Mouse (Mus musculus): Measurements from ENCODE around the gene Sdk2.

The Sdk2 gene

DNA sequence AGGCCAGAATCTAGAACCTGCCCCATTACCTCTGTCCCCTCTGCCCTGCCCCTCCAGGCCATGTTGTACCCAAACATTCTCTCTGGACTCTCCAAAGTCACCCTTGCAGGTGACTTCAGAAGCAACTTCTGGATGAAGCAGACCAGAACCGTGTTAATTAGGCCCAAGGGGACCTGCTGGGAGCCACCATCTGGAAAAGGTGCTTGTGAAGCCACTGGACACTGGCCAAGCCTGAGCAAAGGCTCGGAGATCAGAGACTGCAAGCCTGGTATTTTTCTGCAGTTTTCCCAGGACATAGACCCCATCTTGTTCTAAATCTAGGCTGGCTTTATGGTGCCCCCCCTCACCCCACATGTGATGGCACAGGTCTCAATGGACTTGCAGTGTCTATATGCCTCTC lies 138.0 kb downstream of the Sdk2 start:
- DNase-seq (ENCODE audit: low spot score in 2 of 2): no peak

GRCm38 (mm10) chr11:113928291-113928690 lies 138.6 kb downstream of the Sdk2 start:
- DNase-seq (ENCODE audit: low spot score in 2 of 2): no peak

- no peak for DNase-seq (ENCODE audit: low spot score in 2 of 2)
Observed at GRCm38 (mm10) chr11:113927826-113928225, 139.0 kb downstream of the Sdk2 start.

GRCm38 (mm10) chr11:113927231-113927630 lies 139.6 kb downstream of the Sdk2 start:
- DNase-seq (ENCODE audit: low spot score in 2 of 2): peak; percentile 49 to 73

- no peak for DNase-seq (ENCODE audit: low spot score in 2 of 2)
Observed at GRCm38 (mm10) chr11:113923137-113923536, 143.7 kb downstream of the Sdk2 start.

- no peak for DNase-seq (ENCODE audit: low spot score in 2 of 2)
Observed at GRCm38 (mm10) chr11:113903131-113903860, 163.6 kb downstream of the Sdk2 start.

DNA sequence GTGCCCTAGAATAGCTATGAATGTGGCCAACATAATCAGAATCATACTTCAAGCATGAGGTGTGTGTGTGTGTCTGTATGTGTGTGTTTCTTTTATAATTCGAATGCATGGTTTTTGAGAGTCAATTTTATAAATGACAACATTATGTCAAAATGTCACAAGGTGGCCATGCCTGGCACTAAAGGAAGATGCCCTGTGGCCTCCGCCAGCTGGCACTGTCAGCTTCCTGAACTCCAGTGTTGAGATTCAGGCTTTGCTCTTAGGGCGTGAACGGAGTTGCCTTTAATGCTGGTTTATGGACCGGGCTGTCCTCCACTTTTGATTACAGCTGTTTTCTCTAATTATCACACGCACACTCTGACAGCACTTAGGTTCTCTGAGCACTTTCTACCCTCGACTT lies 164.9 kb downstream of the Sdk2 start:
- no peak for DNase-seq (ENCODE audit: low spot score in 2 of 2)

DNA sequence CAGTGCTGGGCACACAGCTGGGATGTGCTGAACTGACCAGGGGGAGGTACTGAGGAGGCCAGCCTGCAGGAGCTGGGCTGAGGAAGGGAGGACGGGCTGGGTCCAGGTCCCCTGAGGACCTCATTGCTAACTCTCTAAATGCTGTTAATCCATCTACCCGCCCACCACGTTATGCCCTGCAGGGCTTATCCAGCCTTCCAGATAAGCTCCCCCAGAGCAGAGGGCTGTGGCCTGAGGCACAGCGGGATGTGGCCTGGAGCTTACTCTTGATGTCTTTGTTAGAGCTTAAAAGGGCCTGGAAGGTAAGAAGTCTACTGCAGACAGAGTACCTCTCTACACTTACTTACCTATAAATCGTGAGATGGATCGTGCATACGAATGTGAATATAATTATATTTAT lies 168.2 kb downstream of the Sdk2 start:
- DNase-seq (ENCODE audit: low spot score in 2 of 2): no peak

GRCm38 (mm10) chr11:113896006-113896405 lies 170.8 kb downstream of the Sdk2 start:
- no peak for DNase-seq (ENCODE audit: low spot score in 2 of 2)

DNA sequence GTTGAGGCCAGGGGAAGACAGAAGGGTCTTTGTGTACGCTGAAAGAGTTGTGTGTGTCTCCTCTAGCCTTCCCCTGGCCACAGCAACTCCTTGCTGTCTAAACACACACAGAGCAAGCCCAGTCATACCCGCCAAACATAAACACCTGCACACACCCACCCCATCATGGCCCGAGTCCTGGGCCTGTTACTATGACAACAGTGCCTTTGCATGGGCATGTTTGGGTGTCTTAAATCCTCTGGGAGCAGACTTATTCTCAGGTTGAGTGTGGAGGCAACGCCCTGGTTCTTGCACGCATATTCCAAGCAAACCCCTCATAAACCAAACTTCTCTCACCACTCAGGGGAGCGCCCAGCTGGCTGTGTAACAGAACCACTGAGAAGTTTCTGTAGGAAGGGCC lies 173.9 kb downstream of the Sdk2 start:
- DNase-seq (ENCODE audit: low spot score in 2 of 2): no peak

- no peak for DNase-seq (ENCODE audit: low spot score in 2 of 2)
Observed at GRCm38 (mm10) chr11:113892067-113892466, 174.8 kb downstream of the Sdk2 start.

GRCm38 (mm10) chr11:113888156-113888750 lies 178.6 kb downstream of the Sdk2 start:
- no peak for DNase-seq (ENCODE audit: low spot score in 2 of 2)

DNA sequence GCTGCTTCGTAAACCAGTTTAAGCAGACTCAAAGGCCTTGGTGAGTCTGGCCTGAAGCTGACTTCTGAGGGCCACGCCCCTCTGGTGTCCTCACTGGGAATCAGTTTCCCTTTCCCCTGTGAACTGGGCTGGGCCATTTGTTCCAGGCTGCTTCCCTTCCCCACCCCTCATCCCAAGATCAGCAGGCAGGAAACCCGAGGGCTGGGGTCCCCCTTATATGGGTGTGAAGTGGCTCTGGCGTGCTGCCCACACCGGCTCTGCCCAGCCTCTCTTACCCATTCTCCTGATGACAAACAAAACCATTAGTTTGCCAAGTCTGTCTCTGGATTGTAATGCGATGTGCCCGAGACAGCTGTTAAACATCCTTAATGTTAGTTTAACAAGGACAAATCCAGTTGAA lies 180.5 kb downstream of the Sdk2 start:
- no peak for DNase-seq (ENCODE audit: low spot score in 2 of 2)

GRCm38 (mm10) chr11:113884962-113885361 lies 181.9 kb downstream of the Sdk2 start:
- DNase-seq (ENCODE audit: low spot score in 2 of 2): no peak

- peak in 1 of 2 experiments; percentile 53 for DNase-seq (ENCODE audit: low spot score in 2 of 2)
Observed at GRCm38 (mm10) chr11:113883031-113883430, 183.8 kb downstream of the Sdk2 start.

GRCm38 (mm10) chr11:113881864-113882263 lies 185.0 kb downstream of the Sdk2 start:
- no peak for DNase-seq (ENCODE audit: low spot score in 2 of 2)

DNA sequence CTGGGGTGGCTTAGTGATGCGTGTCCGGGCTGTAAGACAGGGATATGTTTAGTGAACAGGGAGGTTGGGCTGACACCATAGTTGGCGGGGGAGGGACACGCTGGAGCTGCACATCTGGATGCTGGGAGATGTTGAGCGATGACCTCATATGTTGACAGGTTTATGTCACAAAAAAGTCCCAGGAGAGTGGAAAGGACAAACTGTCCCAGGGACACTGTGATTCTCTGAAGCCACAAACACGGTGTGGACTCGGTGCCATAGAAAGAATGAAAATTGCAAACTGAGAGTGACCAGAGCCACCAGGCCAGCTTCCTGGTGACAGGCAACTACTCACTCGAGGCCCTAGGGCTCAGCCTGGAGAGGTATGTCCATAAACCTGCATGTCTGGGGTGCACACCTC lies 199.8 kb downstream of the Sdk2 start:
- no peak for DNase-seq (ENCODE audit: low spot score in 2 of 2)

DNA sequence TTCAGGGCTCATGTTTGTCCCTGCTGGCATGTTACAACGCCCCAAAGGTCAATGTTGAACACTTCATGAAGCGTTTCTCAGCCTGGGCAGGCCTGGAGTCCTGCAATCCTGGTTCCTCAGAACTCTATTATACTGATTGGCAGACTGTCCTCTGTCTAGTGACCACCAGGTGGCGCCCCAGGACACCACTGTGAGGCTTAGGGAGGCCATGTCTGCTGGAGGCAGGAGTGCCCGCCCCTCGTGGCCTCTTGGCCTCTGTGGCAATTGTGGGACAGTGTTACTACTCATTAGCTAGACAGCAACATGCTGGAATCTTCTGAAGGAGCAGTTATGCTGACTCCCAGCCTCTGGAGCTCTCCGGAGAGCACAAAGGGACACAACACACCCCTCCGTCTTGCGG lies 201.2 kb downstream of the Sdk2 start:
- DNase-seq (ENCODE audit: low spot score in 2 of 2): peak; percentile 68 to 74

- no peak for DNase-seq (ENCODE audit: low spot score in 2 of 2)
Observed at GRCm38 (mm10) chr11:113863408-113863807, 203.4 kb downstream of the Sdk2 start.

- DNase-seq (ENCODE audit: low spot score in 2 of 2): no peak
Observed at GRCm38 (mm10) chr11:113855661-113856060, 211.2 kb downstream of the Sdk2 start.

GRCm38 (mm10) chr11:113851750-113852149 lies 215.1 kb downstream of the Sdk2 start:
- no peak for DNase-seq (ENCODE audit: low spot score in 2 of 2)

- no peak for DNase-seq (ENCODE audit: low spot score in 2 of 2)
Observed at GRCm38 (mm10) chr11:113849322-113849721, 217.5 kb downstream of the Sdk2 start.

- DNase-seq (ENCODE audit: low spot score in 2 of 2): no peak
Observed at GRCm38 (mm10) chr11:113843920-113844319, 222.9 kb downstream of the Sdk2 start.

GRCm38 (mm10) chr11:113842879-113843278 lies 224.0 kb downstream of the Sdk2 start:
- DNase-seq (ENCODE audit: low spot score in 2 of 2): no peak

Measured in frontal cortex, postnatal 25 days (tissue).